Mouse (Mus musculus): Measurements from ENCODE around the gene Tomm20. TPM values are rescaled to one million over a fixed set of nuclear protein-coding genes. Genes with fewer than 3 reads are reported as not detected.
A peak's percentile ranks its signal among the peaks of the same experiment; 100 is the strongest.
"Not testable (repeated sequence)": the region's sequence is repeated elsewhere in the genome, so short reads cannot be mapped to it uniquely, and the experiment has no call there.

The Tomm20 gene
- 209 and 210 TPM in 2 replicates for polyA plus RNA-seq (2015; fragmentation: Nextera tagmentation; extraction: Ambion mirVana)

- peak; percentile 94 for ATAC-seq (ENCODE audit: low FRiP score)
- no peaks in the 10 kb centered on the region for H3K27me3 ChIP-seq
These were observed at the start of gene Tomm20 for GRCm38 (mm10) chr8:126945730-126946163. Gene Tomm20, minus strand, starts transcription at chr8:126945844.

GRCm38 (mm10) chr8:126994506-126994905 lies 48.9 kb upstream of the Tomm20 start:
- Histone ChIP-seq H3K4me2 (no peak overlapping the region), H3K36me3 (no peaks in the 10 kb centered on the region), H3K4me3 (no peak overlapping the region), H3K4me1 (replicated peaks) (no peaks in the 10 kb centered on the region), H3K9ac (no peak overlapping the region), H3K27me3 (no peaks in the 10 kb centered on the region), H3K27ac (peak overlapping the region; percentile 48; the same call in 1 of the 2 replicates), H3K9me3 (peaks cover 3% of the 10 kb centered on the region; the same call in 1 of the 2 replicates)
- ATAC-seq (ENCODE audit: low FRiP score): no peak
- 72% methylated on average over 1 of the region's 1 CpGs for WGBS

More at GRCm38 (mm10) chr8:126945730-126946163, at the start of gene Tomm20:
- H3K4me1 ChIP-seq (replicated peaks): peaks cover 35% of the 10 kb centered on the region
- peak within 1 kb of the TSS; percentile 88 for H3K27ac ChIP-seq
- peak within 1 kb of the TSS; percentile 91 for H3K9ac ChIP-seq
- peak within 1 kb of the TSS; percentile 86 for H3K4me3 ChIP-seq
- H3K36me3 ChIP-seq: peaks cover 27% of the 10 kb centered on the region
- H3K4me2 ChIP-seq: peak within 1 kb of the TSS; percentile 98
- under 1% methylated on average over 48 of the region's 48 CpGs for WGBS
- H3K9me3 ChIP-seq: no peaks in the 10 kb centered on the region

- Histone ChIP-seq H3K4me3 (no peak overlapping the region), H3K27me3 (peaks cover 3% of the 10 kb centered on the region; the same call in 1 of the 2 replicates), H3K9ac (no peak overlapping the region), H3K4me2 (no peak overlapping the region), H3K9me3 (peaks cover 3% of the 10 kb centered on the region; the same call in 1 of the 2 replicates), H3K4me1 (replicated peaks) (0 out of 2 replicates have a peak, but pooled peaks cover 4% of the 10 kb centered on the region), H3K36me3 (no peaks in the 10 kb centered on the region), H3K27ac (no peak overlapping the region)
- ATAC-seq (ENCODE audit: low FRiP score): no peak
- WGBS: 83% methylated on average over 5 of the region's 5 CpGs
These were observed 43.9 kb upstream of the Tomm20 start for GRCm38 (mm10) chr8:126989363-126990153.

- H3K27ac ChIP-seq: no peak overlapping the region
- H3K27me3 ChIP-seq: peaks cover 3% of the 10 kb centered on the region; the same call in 1 of the 2 replicates
- 0 out of 2 replicates have a peak, but pooled peaks cover 4% of the 10 kb centered on the region for H3K4me1 ChIP-seq (replicated peaks)
- 60% methylated on average over 16 of the region's 16 CpGs for WGBS
- no peak overlapping the region for H3K4me3 ChIP-seq
- no peaks in the 10 kb centered on the region for H3K36me3 ChIP-seq
- no peak overlapping the region for H3K4me2 ChIP-seq
- no peak overlapping the region for H3K9ac ChIP-seq
- H3K9me3 ChIP-seq: peaks cover 3% of the 10 kb centered on the region; the same call in 1 of the 2 replicates
- 0 out of 2 replicates have a peak, but pooled peaks have one; percentile 32 for ATAC-seq (ENCODE audit: low FRiP score)
These were observed 42.8 kb upstream of the Tomm20 start for GRCm38 (mm10) chr8:126988346-126989006.

GRCm38 (mm10) chr8:126986495-126986894 lies 40.9 kb upstream of the Tomm20 start:
- no peak overlapping the region for H3K27ac ChIP-seq
- no peak overlapping the region for H3K4me3 ChIP-seq
- ATAC-seq (ENCODE audit: low FRiP score): no peak
- no peaks in the 10 kb centered on the region for H3K36me3 ChIP-seq
- peaks cover 3% of the 10 kb centered on the region; the same call in 1 of the 2 replicates for H3K9me3 ChIP-seq
- no peak overlapping the region for H3K9ac ChIP-seq
- peaks cover 3% of the 10 kb centered on the region; the same call in 1 of the 2 replicates for H3K27me3 ChIP-seq
- 0 out of 2 replicates have a peak overlapping the region, but pooled peaks have one; percentile 13 for H3K4me2 ChIP-seq
- WGBS: 5% methylated on average over 12 of the region's 12 CpGs
- H3K4me1 ChIP-seq (replicated peaks): 0 out of 2 replicates have a peak, but pooled peaks cover 4% of the 10 kb centered on the region

- H3K4me2 ChIP-seq: no peak overlapping the region
- no peak overlapping the region for H3K27ac ChIP-seq
- H3K4me1 ChIP-seq (replicated peaks): no peaks in the 10 kb centered on the region
- H3K9me3 ChIP-seq: no peaks in the 10 kb centered on the region
- ATAC-seq (ENCODE audit: low FRiP score): no peak
- WGBS: 68% methylated on average over 5 of the region's 5 CpGs
- no peaks in the 10 kb centered on the region for H3K36me3 ChIP-seq
- peaks cover 34% of the 10 kb centered on the region for H3K27me3 ChIP-seq
- H3K9ac ChIP-seq: no peak overlapping the region
- no peak overlapping the region for H3K4me3 ChIP-seq
These were observed 34.4 kb upstream of the Tomm20 start for GRCm38 (mm10) chr8:126980046-126980445.

- Histone ChIP-seq H3K9ac (no peak overlapping the region), H3K9me3 (no peaks in the 10 kb centered on the region), H3K4me3 (peak overlapping the region; percentile 19), H3K27ac (no peak overlapping the region), H3K27me3 (peaks cover 34% of the 10 kb centered on the region), H3K4me1 (replicated peaks) (no peaks in the 10 kb centered on the region), H3K4me2 (peak overlapping the region; percentile 36; the same call in 1 of the 2 replicates), H3K36me3 (no peaks in the 10 kb centered on the region)
- no peak for ATAC-seq (ENCODE audit: low FRiP score)
- 25% methylated on average over 27 of the region's 27 CpGs for WGBS
These were observed 33.7 kb upstream of the Tomm20 start for GRCm38 (mm10) chr8:126979091-126979920.

- H3K27ac ChIP-seq; H3K9ac ChIP-seq; H3K9me3 ChIP-seq; H3K4me1 ChIP-seq (replicated peaks); H3K4me2 ChIP-seq; ATAC-seq (ENCODE audit: low FRiP score); H3K36me3 ChIP-seq; H3K4me3 ChIP-seq: not testable (repeated sequence)
- peaks cover 34% of the 10 kb centered on the region for H3K27me3 ChIP-seq
- WGBS: 42% methylated on average over 2 of the region's 3 CpGs
These were observed 32.9 kb upstream of the Tomm20 start for GRCm38 (mm10) chr8:126978535-126978934.

GRCm38 (mm10) chr8:126978028-126978427 lies 32.4 kb upstream of the Tomm20 start:
- Histone ChIP-seq H3K27me3 (peaks cover 36% of the 10 kb centered on the region), H3K4me1 (replicated peaks) (no peaks in the 10 kb centered on the region), H3K4me3 (no peak overlapping the region), H3K27ac (no peak overlapping the region), H3K4me2 (no peak overlapping the region), H3K9me3 (no peaks in the 10 kb centered on the region), H3K36me3 (no peaks in the 10 kb centered on the region), H3K9ac (no peak overlapping the region)
- 79% methylated on average over 10 of the region's 10 CpGs for WGBS
- no peak for ATAC-seq (ENCODE audit: low FRiP score)

- Histone ChIP-seq H3K9me3 (no peaks in the 10 kb centered on the region), H3K4me2 (no peak overlapping the region), H3K9ac (no peak overlapping the region), H3K4me1 (replicated peaks) (no peaks in the 10 kb centered on the region), H3K27me3 (peaks cover 36% of the 10 kb centered on the region), H3K4me3 (no peak overlapping the region), H3K27ac (no peak overlapping the region), H3K36me3 (no peaks in the 10 kb centered on the region)
- ATAC-seq (ENCODE audit: low FRiP score): no peak
- 72% methylated on average over 8 of the region's 8 CpGs for WGBS
These were observed 31.1 kb upstream of the Tomm20 start for GRCm38 (mm10) chr8:126976608-126977348.

GRCm38 (mm10) chr8:126975706-126976105 lies 30.1 kb upstream of the Tomm20 start:
- H3K4me3 ChIP-seq: no peak overlapping the region
- no peak overlapping the region for H3K4me2 ChIP-seq
- 28% methylated on average over 1 of the region's 1 CpGs for WGBS
- H3K27me3 ChIP-seq: peaks cover 36% of the 10 kb centered on the region
- no peak for ATAC-seq (ENCODE audit: low FRiP score)
- no peaks in the 10 kb centered on the region for H3K36me3 ChIP-seq
- no peaks in the 10 kb centered on the region for H3K9me3 ChIP-seq
- H3K4me1 ChIP-seq (replicated peaks): peaks cover 5% of the 10 kb centered on the region; the same call in 1 of the 2 replicates
- H3K9ac ChIP-seq: no peak overlapping the region
- no peak overlapping the region for H3K27ac ChIP-seq
